Mouse (Mus musculus) forebrain, postnatal 0 days (tissue): ENCODE measurements around the gene Negr1. TPM values are rescaled to one million over a fixed set of nuclear protein-coding genes. Genes with fewer than 3 reads are reported as not detected.

Source experiments
- ATAC-seq: fragments of 200-750 bp; cut with Nextera tagmentation; 2 replicates; pipeline ENCODE4 v1.8.0; 2017; ENCODE audit warnings: mild to moderate bottlenecking, moderate library complexity
- DNase-seq: peaks from one replicate; pipeline ENCODE4 v3.0.0-alpha.2; 2015
- H3K27ac ChIP-seq: fragments of 300-500 bp; sonication (generic); 2 replicates; pipeline ENCODE4 v1.5.1; 2014; ENCODE audit warnings: low read depth, mild to moderate bottlenecking, antibody characterized with exemption, low read length, moderate library complexity, mixed read lengths
- H3K27me3 ChIP-seq: fragments of 300-500 bp; sonication (generic); 2 replicates; pipeline ENCODE4 v1.6.1; 2014; ENCODE audit warnings: mild to moderate bottlenecking, low read length, mixed read lengths; ENCODE audit not compliant: insufficient read depth
- H3K36me3 ChIP-seq: fragments of 300-500 bp; sonication (generic); 2 replicates; pipeline ENCODE4 v1.6.1; 2014; ENCODE audit warnings: mild to moderate bottlenecking, moderate library complexity; ENCODE audit not compliant: insufficient read depth
- H3K4me1 ChIP-seq: fragments of 300-500 bp; sonication (generic); 2 replicates; pipeline ENCODE4 v1.6.1; 2014; ENCODE audit warnings: antibody characterized with exemption; ENCODE audit not compliant: insufficient read depth
- H3K4me2 ChIP-seq: fragments of 300-500 bp; sonication (generic); 2 replicates; pipeline ENCODE4 v1.6.1; 2014; ENCODE audit warnings: low read depth, mild to moderate bottlenecking, moderate library complexity
- H3K4me3 ChIP-seq: fragments of 300-500 bp; sonication (generic); 2 replicates; pipeline ENCODE4 v1.5.1; 2014; ENCODE audit warnings: low read depth, low read length, mixed read lengths
- H3K9ac ChIP-seq: fragments of 300-500 bp; sonication (generic); 2 replicates; pipeline ENCODE4 v1.6.1; 2014; ENCODE audit warnings: mild to moderate bottlenecking
- H3K9me3 ChIP-seq: fragments of 300-500 bp; sonication (generic); 2 replicates; pipeline ENCODE4 v1.6.1; 2016; ENCODE audit warnings: low read length
- CTCF ChIP-seq: sonication (generic); IDR thresholded peaks from 2 replicates; pipeline ENCODE4 v1.5.1; 2016; ENCODE audit warnings: antibody characterized with exemption, control low read depth, low read depth
- WGBS: fragments of 180-500 bp; shearing (Covaris S2); extraction: QIAGEN DNeasy Blood & Tissue Kit; methylation state at CpG from one replicate; pipeline ENCODE4 v1.1.7; 2014; 5-methylcytosine and 5-hydroxymethylcytosine counted together
- polyA plus RNA-seq: library from polyadenylated mRNA; unstranded; fragments of >200 nt; fragmentation: Nextera tagmentation; extraction: Ambion mirVana; gene quantifications from 2 replicates; pipeline ENCODE4 v1.2.1, GENCODE M21; 2015
- total RNA-seq: library from RNA; depleted of rRNA; stranded (reverse); fragments of >200 nt; gene quantifications from 2 replicates; pipeline ENCODE4 v1.2.3, GENCODE M21; 2014

Gene Negr1
- total and polyA plus RNA-seq, 2 experiments from 2014 or later, result 65.0 to 205 TPM

GRCm38 (mm10) chr3:156923159-156923558 is 361.6 kb downstream of the Negr1 start:
- H3K4me1 ChIP-seq, result no peaks in the 10 kb centered on the region
- no peak overlapping the region for H3K27ac ChIP-seq
- no peaks in the 10 kb centered on the region for H3K9me3 ChIP-seq
- no peak overlapping the region for H3K4me2 ChIP-seq
- H3K27me3 ChIP-seq, result no peaks in the 10 kb centered on the region
- DNase-seq (no peak), ATAC-seq (no peak)
- TF ChIP-seq CTCF, result no peak
- H3K4me3 ChIP-seq, result no peak overlapping the region
- no peaks in the 10 kb centered on the region for H3K36me3 ChIP-seq
- H3K9ac ChIP-seq, result no peak overlapping the region
- 96% methylated on average over 1 of the region's 1 CpGs for WGBS

- no peak overlapping the region for H3K4me2 ChIP-seq
- no peak for TF ChIP-seq CTCF
- no peak overlapping the region for H3K4me3 ChIP-seq
- no peaks in the 10 kb centered on the region for H3K9me3 ChIP-seq
- WGBS, result 88% methylated on average over 5 of the region's 5 CpGs
- no peak overlapping the region for H3K9ac ChIP-seq
- H3K4me1 ChIP-seq, result no peaks in the 10 kb centered on the region
- ATAC-seq (no peak), DNase-seq (no peak)
- H3K27ac ChIP-seq, result no peak overlapping the region
- H3K27me3 ChIP-seq, result no peaks in the 10 kb centered on the region
- H3K36me3 ChIP-seq, result no peaks in the 10 kb centered on the region
These were observed 363.5 kb downstream of the Negr1 start for GRCm38 (mm10) chr3:156925102-156925501.

- Histone ChIP-seq H3K27ac (no peak overlapping the region), H3K9me3 (no peaks in the 10 kb centered on the region), H3K4me1 (no peaks in the 10 kb centered on the region), H3K36me3 (no peaks in the 10 kb centered on the region), H3K9ac (no peak overlapping the region), H3K4me2 (no peak overlapping the region), H3K27me3 (no peaks in the 10 kb centered on the region), H3K4me3 (no peak overlapping the region)
- peak; percentile 32 for DNase-seq
- peak; percentile 56 for ATAC-seq
- 63% methylated on average over 5 of the region's 5 CpGs for WGBS
- no peak for TF ChIP-seq CTCF
These were observed 366.9 kb downstream of the Negr1 start for GRCm38 (mm10) chr3:156928396-156929061.

GRCm38 (mm10) chr3:156929062-156929397 is 367.4 kb downstream of the Negr1 start:
- 56% methylated on average over 3 of the region's 3 CpGs for WGBS

GRCm38 (mm10) chr3:156929677-156930440 is 368.3 kb downstream of the Negr1 start:
- WGBS, result 92% methylated on average over 2 of the region's 2 CpGs
- Histone ChIP-seq H3K36me3 (no peaks in the 10 kb centered on the region), H3K9me3 (no peaks in the 10 kb centered on the region), H3K27me3 (no peaks in the 10 kb centered on the region), H3K27ac (no peak overlapping the region), H3K4me2 (no peak overlapping the region), H3K4me1 (no peaks in the 10 kb centered on the region), H3K9ac (no peak overlapping the region), H3K4me3 (no peak overlapping the region)
- ATAC-seq (no peak), DNase-seq (no peak)
- no peak for TF ChIP-seq CTCF

More at GRCm38 (mm10) chr3:156929062-156929397, 367.4 kb downstream of the Negr1 start:
- Histone ChIP-seq H3K27me3 (no peaks in the 10 kb centered on the region), H3K4me3 (no peak overlapping the region), H3K27ac (no peak overlapping the region), H3K9ac (no peak overlapping the region), H3K4me1 (no peaks in the 10 kb centered on the region), H3K36me3 (no peaks in the 10 kb centered on the region), H3K4me2 (no peak overlapping the region), H3K9me3 (no peaks in the 10 kb centered on the region)
- no peak for TF ChIP-seq CTCF
- ATAC-seq (peak; percentile 76), DNase-seq (no peak)

GRCm38 (mm10) chr3:156931011-156931410 is 369.4 kb downstream of the Negr1 start:
- Histone ChIP-seq H3K4me2 (no peak overlapping the region), H3K4me3 (no peak overlapping the region), H3K27ac (no peak overlapping the region), H3K36me3 (no peaks in the 10 kb centered on the region), H3K9me3 (no peaks in the 10 kb centered on the region), H3K4me1 (no peaks in the 10 kb centered on the region), H3K27me3 (no peaks in the 10 kb centered on the region), H3K9ac (no peak overlapping the region)
- DNase-seq (no peak), ATAC-seq (no peak)
- 88% methylated on average over 2 of the region's 2 CpGs for WGBS
- no peak for TF ChIP-seq CTCF

- H3K36me3 ChIP-seq, result no peaks in the 10 kb centered on the region
- no peak overlapping the region for H3K4me3 ChIP-seq
- H3K4me2 ChIP-seq, result no peak overlapping the region
- DNase-seq (no peak), ATAC-seq (no peak)
- H3K27me3 ChIP-seq, result no peaks in the 10 kb centered on the region
- TF ChIP-seq CTCF, result no peak
- no peaks in the 10 kb centered on the region for H3K4me1 ChIP-seq
- no peaks in the 10 kb centered on the region for H3K9me3 ChIP-seq
- no peak overlapping the region for H3K9ac ChIP-seq
- no peak overlapping the region for H3K27ac ChIP-seq
- 100% methylated on average over 1 of the region's 1 CpGs for WGBS
These were observed 369.9 kb downstream of the Negr1 start for GRCm38 (mm10) chr3:156931540-156931939.
